Mouse (Mus musculus) myocyte (in vitro differentiated cells): ENCODE data around the gene Zfp653. TPM values are rescaled to one million over a fixed set of nuclear protein-coding genes. Genes with fewer than 3 reads are reported as not detected.
"Not testable (repeated sequence)": the region's sequence is repeated elsewhere in the genome, so short reads cannot be mapped to it uniquely, and the experiment has no call there.

Source experiments
- H3K27me3 ChIP-seq: one replicate; pipeline ENCODE4 v1.6.1; 2011; ENCODE audit not compliant: control insufficient read depth, insufficient read depth, insufficient read length
- H3K36me3 ChIP-seq: one replicate; pipeline ENCODE4 v1.6.1; 2011; ENCODE audit not compliant: control insufficient read depth, insufficient read depth
- H3K4me2 ChIP-seq: one replicate; pipeline ENCODE4 v1.6.1; 2011; ENCODE audit warnings: low read depth, control low read depth
- H3K4me3 ChIP-seq: one replicate; pipeline ENCODE4 v1.5.1; 2011; ENCODE audit warnings: mild to moderate bottlenecking, control low read depth, moderate library complexity
- H3K79me2 ChIP-seq: one replicate; pipeline ENCODE4 v1.6.1; 2011; ENCODE audit not compliant: control insufficient read depth, insufficient read depth
- H3ac ChIP-seq: one replicate; pipeline ENCODE4 v1.6.1; 2011; ENCODE audit not compliant: control insufficient read depth, insufficient read length
- CEBPB ChIP-seq: IDR thresholded peaks from 2 replicates; pipeline ENCODE4 v1.6.1; 2011; ENCODE audit warnings: mild to moderate bottlenecking, moderate library complexity; ENCODE audit not compliant: poor library complexity, insufficient read depth, severe bottlenecking
- E2F4 ChIP-seq: IDR thresholded peaks from one replicate; pipeline ENCODE4 v1.6.1; 2011; ENCODE audit warnings: mild to moderate bottlenecking, control low read depth, moderate library complexity; ENCODE audit not compliant: insufficient read depth
- MAX ChIP-seq: IDR thresholded peaks from one replicate; pipeline ENCODE4 v1.6.1; 2011; ENCODE audit warnings: low read depth, mild to moderate bottlenecking, control low read depth
- MYOD1 ChIP-seq, 3 experiments: IDR thresholded peaks; one replicate each; pipeline ENCODE4 v1.6.1; 2011; ENCODE audit warnings: control low read depth in 2 of 3, low read depth in 2 of 3, mild to moderate bottlenecking in 2 of 3, moderate library complexity in 1 of 3; ENCODE audit not compliant: insufficient read length in 2 of 3, control insufficient read depth in 1 of 3
- MYOG ChIP-seq, 3 experiments: IDR thresholded peaks; one replicate each; pipeline ENCODE4 v1.6.1; 2011; ENCODE audit warnings: control low read depth in 2 of 3, low read depth in 2 of 3, mild to moderate bottlenecking in 2 of 3; ENCODE audit not compliant: insufficient read length in 2 of 3, control insufficient read depth in 1 of 3, insufficient read depth in 1 of 3
- POLR2A ChIP-seq: IDR thresholded peaks from one replicate; pipeline ENCODE4 v1.6.1; 2011; ENCODE audit warnings: low read depth, mild to moderate bottlenecking, control low read depth, moderate library complexity; ENCODE audit not compliant: insufficient read length
- POLR2AphosphoS2 ChIP-seq: IDR thresholded peaks from one replicate; pipeline ENCODE4 v1.6.1; 2011; ENCODE audit warnings: low read depth, control low read depth; ENCODE audit not compliant: insufficient read length
- REST ChIP-seq: IDR thresholded peaks from one replicate; pipeline ENCODE4 v1.6.1; 2011; ENCODE audit warnings: mild to moderate bottlenecking, control low read depth, moderate library complexity; ENCODE audit not compliant: insufficient read depth, insufficient read length
- SRF ChIP-seq: IDR thresholded peaks from one replicate; pipeline ENCODE4 v1.6.1; 2011; ENCODE audit warnings: low read depth; ENCODE audit not compliant: control insufficient read depth, insufficient read length
- TCF12 ChIP-seq: IDR thresholded peaks from one replicate; pipeline ENCODE4 v1.6.1; 2011; ENCODE audit warnings: mild to moderate bottlenecking, control low read depth; ENCODE audit not compliant: poor library complexity, insufficient read depth, severe bottlenecking
- TCF3 ChIP-seq: IDR thresholded peaks from one replicate; pipeline ENCODE4 v1.6.1; 2011; ENCODE audit warnings: low read depth, control low read depth; ENCODE audit not compliant: insufficient read length
- USF1 ChIP-seq: IDR thresholded peaks from one replicate; pipeline ENCODE4 v1.6.1; 2011; ENCODE audit warnings: low read depth, mild to moderate bottlenecking, control low read depth, moderate library complexity
- polyA plus RNA-seq: library from polyadenylated mRNA; unstranded; fragments of >200 nt; fragmentation: generic; extraction: Trizol; gene quantifications from one replicate; pipeline ENCODE4 v1.2.1, GENCODE M21; 2012; ENCODE audit warnings: missing spikeins

The Zfp653 gene
- polyA plus RNA-seq, 1 experiment: 8.3 TPM

DNA sequence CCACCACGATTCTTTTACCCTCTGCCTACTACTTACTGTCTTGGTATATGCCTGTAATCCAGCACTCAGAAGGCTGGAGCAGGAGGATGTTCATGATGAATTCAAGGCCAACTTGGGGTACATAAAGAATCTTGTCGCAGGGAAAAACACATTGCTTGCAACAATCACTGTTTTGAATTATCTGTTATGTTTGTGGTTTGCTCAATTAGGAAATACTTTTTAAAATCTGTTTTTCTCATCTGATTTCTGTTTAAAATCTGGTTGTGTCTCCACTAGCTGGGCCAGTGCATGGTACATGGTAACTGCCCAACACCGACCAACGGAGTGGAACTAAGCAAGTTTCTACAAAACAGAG, 13.5 kb upstream of the Zfp653 start:
- peak overlapping the region; percentile 81 for H3K4me3 ChIP-seq
- H3ac ChIP-seq: peak overlapping the region; percentile 24
- peaks cover 3% of the 10 kb centered on the region for H3K36me3 ChIP-seq
- no peaks in the 10 kb centered on the region for H3K27me3 ChIP-seq
- H3K4me2 ChIP-seq: peak overlapping the region; percentile 95
- peaks cover 4% of the 10 kb centered on the region for H3K79me2 ChIP-seq
- TF ChIP-seq MYOD1 (IDR thresholded peaks at IDR 0.05; ENCODE audit: control insufficient read depth in 1 of 3, insufficient read length in 2 of 3, low read depth in 2 of 3) (peak in 1 of 3 experiments; percentile 0), TCF12 (no peak)

DNA sequence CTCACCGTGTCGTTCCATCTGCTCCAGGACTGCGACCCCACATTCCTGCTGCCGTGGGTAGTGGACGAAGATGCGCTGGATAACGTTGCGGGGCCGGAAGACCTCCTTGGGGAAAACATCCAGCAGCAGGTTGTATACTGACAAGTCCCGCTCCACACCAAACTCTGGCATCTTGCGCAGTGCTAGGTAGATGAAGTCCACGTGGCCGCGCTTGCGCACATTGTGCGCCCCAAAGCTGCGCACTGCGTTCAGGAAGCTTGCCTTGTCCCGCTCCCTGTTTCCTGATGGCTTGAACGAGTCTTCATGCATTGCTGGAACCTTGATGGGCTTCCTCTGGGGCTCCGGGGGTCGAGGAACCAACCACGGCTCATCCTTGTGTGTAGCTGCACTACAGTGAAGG, 5.0 kb upstream of the Zfp653 start:
- H3K4me2 ChIP-seq: no peak overlapping the region
- H3K36me3 ChIP-seq: peaks cover 8% of the 10 kb centered on the region
- H3K4me3 ChIP-seq: no peak overlapping the region
- no peaks in the 10 kb centered on the region for H3K27me3 ChIP-seq
- TF ChIP-seq CEBPB: no peak
- TF ChIP-seq SRF: no peak
- no peak for TF ChIP-seq USF1
- no peak for TF ChIP-seq MYOG (IDR thresholded peaks at IDR 0.05; ENCODE audit: control insufficient read depth in 1 of 3, insufficient read depth in 1 of 3, insufficient read length in 2 of 3, low read depth in 2 of 3)
- TF ChIP-seq MAX: no peak
- no peak for TF ChIP-seq REST
- TF ChIP-seq MYOD1 (IDR thresholded peaks at IDR 0.05; ENCODE audit: control insufficient read depth in 1 of 3, insufficient read length in 2 of 3, low read depth in 2 of 3): no peak
- no peak for TF ChIP-seq TCF12
- no peak for TF ChIP-seq POLR2AphosphoS2
- no peak for TF ChIP-seq POLR2A
- TF ChIP-seq E2F4: no peak
- no peak for TF ChIP-seq TCF3
- H3ac ChIP-seq: no peak overlapping the region
- no peaks in the 10 kb centered on the region for H3K79me2 ChIP-seq

DNA sequence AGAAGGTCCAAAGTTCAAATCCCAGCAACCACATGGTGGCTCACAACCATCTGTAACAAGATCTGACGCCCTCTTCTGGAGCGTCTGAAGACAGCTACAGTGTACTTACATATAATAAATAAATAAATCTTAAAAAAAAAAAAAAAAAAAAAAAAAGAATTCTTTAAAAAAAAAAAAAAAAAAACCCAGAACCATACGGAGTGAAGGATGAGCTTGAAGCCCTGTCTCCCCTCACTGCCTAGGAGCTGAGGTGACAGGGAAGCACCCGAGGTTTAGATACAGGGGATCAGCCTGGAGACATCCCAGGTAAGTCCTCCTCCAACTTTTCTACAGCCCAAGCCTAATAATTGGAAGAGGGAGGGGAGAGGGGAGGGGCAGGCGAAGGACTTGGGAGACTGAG, 4.6 kb upstream of the Zfp653 start:
- not testable (repeated sequence) for H3ac ChIP-seq, H3K36me3 ChIP-seq, H3K27me3 ChIP-seq, H3K4me2 ChIP-seq, H3K79me2 ChIP-seq, H3K4me3 ChIP-seq

DNA sequence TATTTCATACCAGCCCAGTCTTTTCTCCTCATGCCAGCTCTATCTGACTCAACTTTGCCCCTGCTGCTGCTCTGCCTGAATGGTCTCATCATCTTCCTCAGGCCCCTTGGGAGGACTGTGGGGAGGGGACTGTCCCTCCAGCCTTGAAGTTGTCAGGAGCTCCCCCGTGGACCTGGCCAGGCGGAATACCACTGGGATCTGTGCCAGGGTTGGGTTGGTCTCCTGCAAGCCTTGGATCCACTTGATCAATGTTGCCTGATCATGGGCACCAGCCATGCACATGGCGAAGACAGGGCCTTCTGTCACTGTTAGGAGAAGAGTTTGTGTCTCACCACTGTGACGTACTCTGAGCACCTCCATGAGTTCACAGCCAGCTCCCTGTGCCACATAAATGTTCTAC, 1.1 kb upstream of the Zfp653 start:
- H3ac ChIP-seq: no peak overlapping the region
- H3K4me2 ChIP-seq: peak overlapping the region; percentile 83
- no peak for TF ChIP-seq MAX
- TF ChIP-seq CEBPB: no peak
- no peak for TF ChIP-seq MYOD1 (IDR thresholded peaks at IDR 0.05; ENCODE audit: control insufficient read depth in 1 of 3, insufficient read length in 2 of 3, low read depth in 2 of 3)
- TF ChIP-seq E2F4: no peak
- no peak for TF ChIP-seq POLR2A
- TF ChIP-seq TCF3: no peak
- TF ChIP-seq POLR2AphosphoS2: no peak
- TF ChIP-seq USF1: no peak
- TF ChIP-seq TCF12: no peak
- TF ChIP-seq SRF: no peak
- no peak for TF ChIP-seq MYOG (IDR thresholded peaks at IDR 0.05; ENCODE audit: control insufficient read depth in 1 of 3, insufficient read depth in 1 of 3, insufficient read length in 2 of 3, low read depth in 2 of 3)
- no peak for TF ChIP-seq REST
- no peaks in the 10 kb centered on the region for H3K36me3 ChIP-seq
- no peaks in the 10 kb centered on the region for H3K27me3 ChIP-seq
- H3K4me3 ChIP-seq: peak overlapping the region; percentile 26
- H3K79me2 ChIP-seq: no peaks in the 10 kb centered on the region

DNA sequence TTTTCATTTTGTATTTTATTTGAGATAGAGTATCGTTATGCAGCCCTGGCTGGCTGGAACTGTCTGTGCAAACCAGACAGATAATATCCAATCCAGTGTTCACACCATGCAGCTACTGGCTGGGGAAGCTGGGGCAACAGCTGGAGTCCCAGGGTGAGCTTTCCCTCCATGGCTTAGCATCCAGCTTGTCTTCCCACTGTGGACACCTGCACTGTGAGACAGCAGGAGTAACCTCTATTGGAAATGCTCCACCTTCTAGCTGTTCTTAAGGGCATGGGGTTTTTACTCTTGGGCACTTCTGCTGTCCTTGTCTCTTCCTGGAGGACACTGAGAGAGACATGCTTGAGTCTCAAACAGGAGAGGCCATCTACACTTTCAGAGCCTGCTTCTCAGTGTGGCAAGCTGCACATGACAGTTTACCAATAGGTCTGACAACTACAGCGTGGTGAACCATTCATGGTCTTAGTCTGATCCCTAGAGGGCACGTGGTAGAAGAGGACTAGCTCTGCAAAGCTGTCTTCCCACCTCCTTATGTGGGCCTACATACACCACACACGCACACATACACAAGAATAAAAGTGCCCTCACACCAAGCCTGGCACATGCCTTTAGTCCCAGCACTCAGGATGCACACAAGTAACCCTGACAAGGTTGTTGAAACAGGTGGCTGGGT, 1.2 kb downstream of the Zfp653 start:
- no peaks in the 10 kb centered on the region for H3K36me3 ChIP-seq

More for the DNA sequence above, 1.2 kb downstream of the Zfp653 start:
- TF ChIP-seq CEBPB (no peak), USF1 (no peak), POLR2A (no peak), MAX (no peak), MYOG (IDR thresholded peaks at IDR 0.05; ENCODE audit: control insufficient read depth in 1 of 3, insufficient read depth in 1 of 3, insufficient read length in 2 of 3, low read depth in 2 of 3) (no peak), SRF (no peak), POLR2AphosphoS2 (no peak), TCF12 (no peak), TCF3 (no peak), MYOD1 (IDR thresholded peaks at IDR 0.05; ENCODE audit: control insufficient read depth in 1 of 3, insufficient read length in 2 of 3, low read depth in 2 of 3) (no peak), REST (no peak), E2F4 (no peak)
- peak overlapping the region; percentile 73 for H3K4me2 ChIP-seq
- peak overlapping the region; percentile 26 for H3K4me3 ChIP-seq
- H3ac ChIP-seq: peak overlapping the region; percentile 82
- H3K27me3 ChIP-seq: no peaks in the 10 kb centered on the region
- no peaks in the 10 kb centered on the region for H3K79me2 ChIP-seq
